Mouse (Mus musculus) kidney, adult 9 months (tissue): ENCODE results near the gene Tsc22d1.

Experiments
- DNase-seq: peaks from one replicate; pipeline ENCODE4 v3.0.0; 2022

Gene Tsc22d1

GRCm38 (mm10) chr14:76414862-76415780 lies at the start of gene Tsc22d1:
Gene Tsc22d1, plus strand, starts transcription at chr14:76414961.
- peak; percentile 16 for DNase-seq

GRCm38 (mm10) chr14:76373638-76374037 lies 41.1 kb upstream of the Tsc22d1 start:
- no peak for DNase-seq

- DNase-seq: no peak
Measured at GRCm38 (mm10) chr14:76374601-76375000, 40.2 kb upstream of the Tsc22d1 start.

- DNase-seq: no peak
Measured at GRCm38 (mm10) chr14:76376561-76376960, 38.2 kb upstream of the Tsc22d1 start.

GRCm38 (mm10) chr14:76379411-76379810 lies 35.4 kb upstream of the Tsc22d1 start:
- no peak for DNase-seq

GRCm38 (mm10) chr14:76388025-76388424 lies 26.7 kb upstream of the Tsc22d1 start:
- DNase-seq: no peak

- no peak for DNase-seq
Measured at GRCm38 (mm10) chr14:76398251-76398650, 16.5 kb upstream of the Tsc22d1 start.

GRCm38 (mm10) chr14:76402574-76402973 lies 12.2 kb upstream of the Tsc22d1 start:
- no peak for DNase-seq

GRCm38 (mm10) chr14:76409111-76409510 lies 5.7 kb upstream of the Tsc22d1 start:
- no peak for DNase-seq

GRCm38 (mm10) chr14:76413773-76414121 lies 1.0 kb upstream of the Tsc22d1 start:
- DNase-seq: no peak

- DNase-seq: peak; percentile 95
Measured at GRCm38 (mm10) chr14:76414122-76414861, 469 bp upstream of the Tsc22d1 start.

- DNase-seq: peak; percentile 27
Measured at GRCm38 (mm10) chr14:76415781-76416301, 1.1 kb downstream of the Tsc22d1 start.

- DNase-seq: no peak
Measured at GRCm38 (mm10) chr14:76416366-76417040, 1.7 kb downstream of the Tsc22d1 start.

GRCm38 (mm10) chr14:76417346-76417745 lies 2.6 kb downstream of the Tsc22d1 start:
- DNase-seq: no peak

GRCm38 (mm10) chr14:76420726-76421125 lies 6.0 kb downstream of the Tsc22d1 start:
- no peak for DNase-seq

- no peak for DNase-seq
Measured at GRCm38 (mm10) chr14:76421162-76421561, 6.4 kb downstream of the Tsc22d1 start.

GRCm38 (mm10) chr14:76425422-76425821 lies 10.7 kb downstream of the Tsc22d1 start:
- no peak for DNase-seq

- no peak for DNase-seq
Measured at GRCm38 (mm10) chr14:76425986-76426530, 11.3 kb downstream of the Tsc22d1 start.

GRCm38 (mm10) chr14:76428855-76429254 lies 14.1 kb downstream of the Tsc22d1 start:
- DNase-seq: no peak

- no peak for DNase-seq
Measured at GRCm38 (mm10) chr14:76431918-76432317, 17.2 kb downstream of the Tsc22d1 start.

- DNase-seq: no peak
Measured at GRCm38 (mm10) chr14:76432369-76432768, 17.6 kb downstream of the Tsc22d1 start.

- DNase-seq: no peak
Measured at GRCm38 (mm10) chr14:76432816-76433215, 18.1 kb downstream of the Tsc22d1 start.

- no peak for DNase-seq
Measured at GRCm38 (mm10) chr14:76442160-76442559, 27.4 kb downstream of the Tsc22d1 start.
